Mouse (Mus musculus) intestine, embryonic 16.5 days (tissue): ENCODE measurements around the gene Lrp2bp. TPM values are rescaled to one million over a fixed set of nuclear protein-coding genes. Genes with fewer than 3 reads are reported as not detected.

Source experiments
- ATAC-seq: fragments of 200-750 bp; cut with Nextera tagmentation; 2 replicates; pipeline ENCODE4 v1.8.0; 2017; ENCODE audit warnings: moderate TSS enrichment, moderate library complexity
- H3K27ac ChIP-seq: fragments of 300-500 bp; sonication (generic); 2 replicates; pipeline ENCODE4 v1.5.1; 2014; ENCODE audit warnings: mild to moderate bottlenecking, low read length
- H3K27me3 ChIP-seq: fragments of 300-500 bp; sonication (generic); replicated peaks from 2 replicates; pipeline ENCODE4 v1.6.1; 2014; ENCODE audit warnings: low read length, control low read depth, mixed read lengths; ENCODE audit not compliant: control insufficient read depth, insufficient read depth
- H3K36me3 ChIP-seq: fragments of 300-500 bp; sonication (generic); 2 replicates; pipeline ENCODE4 v1.6.1; 2014; ENCODE audit warnings: low read length, control low read depth; ENCODE audit not compliant: control insufficient read depth, insufficient read depth
- H3K4me1 ChIP-seq: fragments of 300-500 bp; sonication (generic); 2 replicates; pipeline ENCODE4 v1.6.1; 2014; ENCODE audit warnings: low read length, control low read depth, mixed read lengths; ENCODE audit not compliant: control insufficient read depth, insufficient read depth
- H3K4me2 ChIP-seq: fragments of 300-500 bp; sonication (generic); 2 replicates; pipeline ENCODE4 v1.6.1; 2014; ENCODE audit warnings: low read depth, low read length, control low read depth
- H3K4me3 ChIP-seq: fragments of 300-500 bp; sonication (generic); 2 replicates; pipeline ENCODE4 v1.5.1; 2014; ENCODE audit warnings: mild to moderate bottlenecking, low read length
- H3K9ac ChIP-seq: fragments of 300-500 bp; sonication (generic); 2 replicates; pipeline ENCODE4 v1.6.1; 2014; ENCODE audit warnings: low read depth, low read length
- H3K9me3 ChIP-seq: fragments of 300-500 bp; sonication (generic); 2 replicates; pipeline ENCODE4 v1.6.1; 2016; ENCODE audit warnings: low read length, control low read depth; ENCODE audit not compliant: control insufficient read depth
- WGBS: fragments of 180-500 bp; shearing (Covaris S2); extraction: QIAGEN DNeasy Blood & Tissue Kit; methylation state at CpG from one replicate; pipeline ENCODE4 v1.1.7; 2014; 5-methylcytosine and 5-hydroxymethylcytosine counted together
- polyA plus RNA-seq: library from polyadenylated mRNA; unstranded; fragments of >200 nt; fragmentation: Nextera tagmentation; extraction: Ambion mirVana; gene quantifications from 2 replicates; pipeline ENCODE4 v1.2.1, GENCODE M21; 2015

The Lrp2bp gene
- polyA plus RNA-seq, 1 experiment from 2014 or later, result 0.38 TPM

- peak overlapping the region; percentile 32 for H3K4me2 ChIP-seq
- peak overlapping the region; percentile 20 for H3K9ac ChIP-seq
- H3K4me3 ChIP-seq, result peak overlapping the region; percentile 5; the same call in 1 of the 2 replicates
- H3K27ac ChIP-seq, result peak overlapping the region; percentile 59
- ATAC-seq, result no peak
- peaks cover 15% of the 10 kb centered on the region for H3K4me1 ChIP-seq
- 19% methylated on average over 17 of the region's 17 CpGs for WGBS
- H3K27me3 ChIP-seq, result no peaks in the 10 kb centered on the region
- no peaks in the 10 kb centered on the region for H3K9me3 ChIP-seq
- H3K36me3 ChIP-seq, result no peaks in the 10 kb centered on the region
These were observed 11.9 kb downstream of the Lrp2bp start for GRCm38 (mm10) chr8:46010746-46011680.

- no peaks in the 10 kb centered on the region for H3K4me1 ChIP-seq
- ATAC-seq, result no peak
- H3K27ac ChIP-seq, result no peak overlapping the region
- H3K4me2 ChIP-seq, result no peak overlapping the region
- H3K4me3 ChIP-seq, result no peak overlapping the region
- H3K36me3 ChIP-seq, result no peaks in the 10 kb centered on the region
- no peaks in the 10 kb centered on the region for H3K27me3 ChIP-seq
- WGBS, result 82% methylated on average over 9 of the region's 9 CpGs
- H3K9ac ChIP-seq, result no peak overlapping the region
- H3K9me3 ChIP-seq, result no peaks in the 10 kb centered on the region
These were observed 23.1 kb downstream of the Lrp2bp start for GRCm38 (mm10) chr8:46022203-46022602.

- H3K27ac ChIP-seq, result no peak overlapping the region
- no peak for ATAC-seq
- H3K27me3 ChIP-seq, result no peaks in the 10 kb centered on the region
- no peak overlapping the region for H3K4me2 ChIP-seq
- H3K4me3 ChIP-seq, result no peak overlapping the region
- H3K9me3 ChIP-seq, result no peaks in the 10 kb centered on the region
- H3K9ac ChIP-seq, result no peak overlapping the region
- WGBS, result 94% methylated on average over 9 of the region's 9 CpGs
- H3K4me1 ChIP-seq, result no peaks in the 10 kb centered on the region
- no peaks in the 10 kb centered on the region for H3K36me3 ChIP-seq
These were observed 23.7 kb downstream of the Lrp2bp start for GRCm38 (mm10) chr8:46022758-46023157.

GRCm38 (mm10) chr8:46024392-46024791 is 25.3 kb downstream of the Lrp2bp start:
- Histone ChIP-seq H3K9me3 (no peaks in the 10 kb centered on the region), H3K27me3 (no peaks in the 10 kb centered on the region), H3K4me3 (no peak overlapping the region), H3K4me1 (no peaks in the 10 kb centered on the region), H3K27ac (no peak overlapping the region), H3K4me2 (no peak overlapping the region), H3K9ac (no peak overlapping the region), H3K36me3 (no peaks in the 10 kb centered on the region)
- WGBS, result 39% methylated on average over 4 of the region's 4 CpGs
- no peak for ATAC-seq

GRCm38 (mm10) chr8:46036217-46036616 is 37.1 kb downstream of the Lrp2bp start:
- no peak overlapping the region for H3K9ac ChIP-seq
- no peaks in the 10 kb centered on the region for H3K4me1 ChIP-seq
- H3K4me2 ChIP-seq, result no peak overlapping the region
- H3K36me3 ChIP-seq, result 0 out of 2 replicates have a peak, but pooled peaks cover 3% of the 10 kb centered on the region
- peak; percentile 68 for ATAC-seq
- 66% methylated on average over 11 of the region's 11 CpGs for WGBS
- no peak overlapping the region; the same call in 1 of the 2 replicates for H3K27ac ChIP-seq
- H3K27me3 ChIP-seq, result no peaks in the 10 kb centered on the region
- no peak overlapping the region for H3K4me3 ChIP-seq
- H3K9me3 ChIP-seq, result no peaks in the 10 kb centered on the region

GRCm38 (mm10) chr8:46039666-46040065 is 40.6 kb downstream of the Lrp2bp start:
- H3K4me2 ChIP-seq, result no peak overlapping the region
- no peak overlapping the region for H3K27ac ChIP-seq
- H3K9ac ChIP-seq, result no peak overlapping the region
- ATAC-seq, result no peak
- no peaks in the 10 kb centered on the region for H3K4me1 ChIP-seq
- 58% methylated on average over 1 of the region's 1 CpGs for WGBS
- 0 out of 2 replicates have a peak, but pooled peaks cover under 1% of the 10 kb centered on the region for H3K36me3 ChIP-seq
- H3K9me3 ChIP-seq, result no peaks in the 10 kb centered on the region
- H3K27me3 ChIP-seq, result no peaks in the 10 kb centered on the region
- H3K4me3 ChIP-seq, result no peak overlapping the region

GRCm38 (mm10) chr8:46040260-46040659 is 41.2 kb downstream of the Lrp2bp start:
- Histone ChIP-seq H3K4me3 (no peak overlapping the region), H3K4me1 (no peaks in the 10 kb centered on the region), H3K4me2 (no peak overlapping the region), H3K36me3 (peaks cover 2% of the 10 kb centered on the region; the same call in 1 of the 2 replicates), H3K9ac (no peak overlapping the region), H3K27ac (no peak overlapping the region), H3K9me3 (no peaks in the 10 kb centered on the region), H3K27me3 (no peaks in the 10 kb centered on the region)
- WGBS, result 78% methylated on average over 13 of the region's 13 CpGs
- ATAC-seq, result no peak

- no peaks in the 10 kb centered on the region for H3K9me3 ChIP-seq
- no peaks in the 10 kb centered on the region for H3K36me3 ChIP-seq
- 91% methylated on average over 5 of the region's 5 CpGs for WGBS
- no peak overlapping the region for H3K4me3 ChIP-seq
- H3K4me2 ChIP-seq, result no peak overlapping the region
- H3K4me1 ChIP-seq, result no peaks in the 10 kb centered on the region
- no peak overlapping the region for H3K9ac ChIP-seq
- no peak overlapping the region for H3K27ac ChIP-seq
- ATAC-seq, result no peak
- no peaks in the 10 kb centered on the region for H3K27me3 ChIP-seq
These were observed 73.7 kb downstream of the Lrp2bp start for GRCm38 (mm10) chr8:46072798-46073197.

- no peaks in the 10 kb centered on the region for H3K27me3 ChIP-seq
- H3K9me3 ChIP-seq, result no peaks in the 10 kb centered on the region
- no peaks in the 10 kb centered on the region for H3K36me3 ChIP-seq
- 71% methylated on average over 2 of the region's 2 CpGs for WGBS
- no peak overlapping the region for H3K4me3 ChIP-seq
- no peak for ATAC-seq
- no peaks in the 10 kb centered on the region for H3K4me1 ChIP-seq
- H3K9ac ChIP-seq, result no peak overlapping the region
- no peak overlapping the region for H3K27ac ChIP-seq
- H3K4me2 ChIP-seq, result no peak overlapping the region
These were observed 74.5 kb downstream of the Lrp2bp start for GRCm38 (mm10) chr8:46073540-46074140.
